Mouse (Mus musculus) MEL (cell line): ENCODE measurements around the gene Faf1. TPM values are rescaled to one million over a fixed set of nuclear protein-coding genes. Genes with fewer than 3 reads are reported as not detected.

ENCODE experiments used
- DNase-seq: peaks from one replicate; pipeline ENCODE4 v3.0.0; 2011; ENCODE audit warnings: low read depth, low spot score
- H3K27ac ChIP-seq: 2 replicates; pipeline ENCODE4 v1.5.1; 2012; ENCODE audit warnings: low read depth, mild to moderate bottlenecking, control low read depth, low read length, moderate library complexity; ENCODE audit not compliant: control insufficient read depth
- H3K27me3 ChIP-seq, 2 experiments: fragments of 150-350 bp in 1 of 2; sonication (generic) in 1 of 2; 2 replicates each; pipeline ENCODE4 v1.6.1; 2012; ENCODE audit warnings: low read length in 2 of 2, mild to moderate bottlenecking in 2 of 2, improper control_type of control experiment in 1 of 2, moderate library complexity in 1 of 2; ENCODE audit not compliant: insufficient read depth in 2 of 2, control insufficient read depth in 1 of 2
- H3K36me3 ChIP-seq, 2 experiments: 2 replicates each; pipeline ENCODE4 v1.6.1; 2012 to 2014; ENCODE audit warnings: low read length in 2 of 2, improper control_type of control experiment in 1 of 2, inconsistent platforms in 1 of 2, mild to moderate bottlenecking in 1 of 2; ENCODE audit not compliant: insufficient read depth in 2 of 2, control insufficient read depth in 1 of 2
- H3K4me1 ChIP-seq, 2 experiments: fragments of 150-350 bp in 1 of 2; sonication (generic) in 1 of 2; 2 replicates each; pipeline ENCODE4 v1.6.1; 2012; ENCODE audit warnings: low read length in 2 of 2, improper control_type of control experiment in 1 of 2, mild to moderate bottlenecking in 1 of 2; ENCODE audit not compliant: insufficient read depth in 2 of 2, control insufficient read depth in 1 of 2
- H3K4me3 ChIP-seq, 2 experiments: fragments of 150-350 bp in 1 of 2; sonication (generic) in 1 of 2; 2 replicates each; pipeline ENCODE4 v1.5.1; 2012; ENCODE audit warnings: low read depth in 2 of 2, low read length in 2 of 2, mild to moderate bottlenecking in 2 of 2, moderate library complexity in 2 of 2, control low read depth in 1 of 2, improper control_type of control experiment in 1 of 2; ENCODE audit not compliant: control insufficient read depth in 1 of 2, insufficient read depth in 1 of 2
- H3K79me2 ChIP-seq: 2 replicates; pipeline ENCODE4 v1.6.1; 2012; ENCODE audit warnings: mild to moderate bottlenecking, low read length, moderate library complexity; ENCODE audit not compliant: control insufficient read depth, poor library complexity, insufficient read depth
- H3K9ac ChIP-seq: 2 replicates; pipeline ENCODE4 v1.6.1; 2012; ENCODE audit warnings: low read depth, mild to moderate bottlenecking, control low read depth, low read length, moderate library complexity; ENCODE audit not compliant: control insufficient read depth, poor library complexity, severe bottlenecking
- H3K9me3 ChIP-seq: fragments of 150-350 bp; sonication (generic); replicated peaks from 2 replicates; pipeline ENCODE4 v1.6.1; 2012; ENCODE audit warnings: mild to moderate bottlenecking, low read length, improper control_type of control experiment, moderate library complexity; ENCODE audit not compliant: insufficient read depth
- BHLHE40 ChIP-seq: IDR thresholded peaks from 2 replicates; pipeline ENCODE4 v1.6.1; 2012; ENCODE audit warnings: low read depth, mild to moderate bottlenecking, inconsistent platforms, low read length, improper control_type of control experiment, borderline replicate concordance
- CHD2 ChIP-seq: IDR thresholded peaks from 2 replicates; pipeline ENCODE4 v1.6.1; 2011; ENCODE audit warnings: low read length, improper control_type of control experiment
- CTCF ChIP-seq, 3 experiments: IDR thresholded peaks in 2 of 3; conservative IDR thresholded peaks in 1 of 3; 2 replicates each; pipeline ENCODE4 v1.5.1; 2011 to 2012; ENCODE audit warnings: low read length in 3 of 3, low read depth in 2 of 3, mild to moderate bottlenecking in 2 of 3, improper control_type of control experiment in 1 of 3, inconsistent platforms in 1 of 3, mixed read lengths in 1 of 3, moderate library complexity in 1 of 3; ENCODE audit not compliant: control insufficient read depth in 1 of 3, insufficient read depth in 1 of 3, poor library complexity in 1 of 3, severe bottlenecking in 1 of 3
- E2F4 ChIP-seq: IDR thresholded peaks from 2 replicates; pipeline ENCODE4 v1.6.1; 2011; ENCODE audit warnings: low read depth, low read length, improper control_type of control experiment, borderline replicate concordance
- ELF1 ChIP-seq: IDR thresholded peaks from 2 replicates; pipeline ENCODE4 v1.6.1; 2014; ENCODE audit warnings: low read depth, mild to moderate bottlenecking, inconsistent platforms, low read length, improper control_type of control experiment, moderate library complexity
- EP300 ChIP-seq, 2 experiments: IDR thresholded peaks; 2 replicates each; pipeline ENCODE4 v1.6.1; 2011; ENCODE audit warnings: improper control_type of control experiment in 2 of 2, low read length in 2 of 2, low read depth in 1 of 2, mild to moderate bottlenecking in 1 of 2
- GABPA ChIP-seq: IDR thresholded peaks from 2 replicates; pipeline ENCODE4 v1.6.1; 2012; ENCODE audit warnings: low read depth, mild to moderate bottlenecking, inconsistent platforms, low read length, improper control_type of control experiment, moderate library complexity
- GATA1 ChIP-seq: IDR thresholded peaks from 2 replicates; pipeline ENCODE4 v1.6.1; 2011; ENCODE audit warnings: low read depth, low read length, improper control_type of control experiment
- JUND ChIP-seq: IDR thresholded peaks from 2 replicates; pipeline ENCODE4 v1.6.1; 2011; ENCODE audit warnings: low read depth, mild to moderate bottlenecking, improper control_type of control experiment, low read length
- KAT2A ChIP-seq: conservative IDR thresholded peaks from 2 replicates; pipeline ENCODE4 v1.6.1; 2012; ENCODE audit warnings: low read depth, low read length, improper control_type of control experiment, inconsistent platforms
- MAFK ChIP-seq: IDR thresholded peaks from 2 replicates; pipeline ENCODE4 v1.6.1; 2011; ENCODE audit warnings: low read depth, mild to moderate bottlenecking, low read length, improper control_type of control experiment, borderline replicate concordance
- MAX ChIP-seq: IDR thresholded peaks from 2 replicates; pipeline ENCODE4 v1.6.1; 2011; ENCODE audit warnings: low read length, improper control_type of control experiment
- MAZ ChIP-seq: IDR thresholded peaks from 2 replicates; pipeline ENCODE4 v1.6.1; 2012; ENCODE audit warnings: low read depth, mild to moderate bottlenecking, inconsistent platforms, low read length, improper control_type of control experiment
- MEF2A ChIP-seq: IDR thresholded peaks from 2 replicates; pipeline ENCODE4 v1.6.1; 2014; ENCODE audit warnings: low read depth, mild to moderate bottlenecking, inconsistent platforms, low read length, improper control_type of control experiment; ENCODE audit not compliant: poor library complexity, insufficient replicate concordance, severe bottlenecking; ENCODE audit errors: extremely low read depth
- MXI1 ChIP-seq: IDR thresholded peaks from 2 replicates; pipeline ENCODE4 v1.6.1; 2011; ENCODE audit warnings: mild to moderate bottlenecking, low read depth, low read length, improper control_type of control experiment
- MYC ChIP-seq: IDR thresholded peaks from 2 replicates; pipeline ENCODE4 v1.6.1; 2011; ENCODE audit warnings: low read depth, mild to moderate bottlenecking, low read length, improper control_type of control experiment, moderate library complexity
- NELFE ChIP-seq: IDR thresholded peaks from 2 replicates; pipeline ENCODE4 v1.6.1; 2011; ENCODE audit warnings: low read depth, low read length, improper control_type of control experiment
- NRF1 ChIP-seq: IDR thresholded peaks from 2 replicates; pipeline ENCODE4 v1.6.1; 2014; ENCODE audit warnings: low read depth, mild to moderate bottlenecking, inconsistent platforms, low read length, improper control_type of control experiment, moderate library complexity; ENCODE audit not compliant: poor library complexity, insufficient read depth, severe bottlenecking
- POLR2AphosphoS2 ChIP-seq: IDR thresholded peaks from 2 replicates; pipeline ENCODE4 v1.6.1; 2011; ENCODE audit warnings: low read length, improper control_type of control experiment
- POLR2AphosphoS5 ChIP-seq: IDR thresholded peaks from 2 replicates; pipeline ENCODE4 v1.6.1; 2012; ENCODE audit warnings: low read depth, borderline replicate concordance, mild to moderate bottlenecking, inconsistent platforms, low read length, moderate library complexity, mixed read lengths
- SIN3A ChIP-seq: IDR thresholded peaks from 2 replicates; pipeline ENCODE4 v1.6.1; 2012; ENCODE audit warnings: low read length, improper control_type of control experiment, inconsistent platforms
- TAL1 ChIP-seq: IDR thresholded peaks from 2 replicates; pipeline ENCODE4 v1.6.1; 2012; ENCODE audit warnings: mild to moderate bottlenecking, inconsistent platforms, low read length, moderate library complexity, mixed read lengths
- TCF12 ChIP-seq: IDR thresholded peaks from 2 replicates; pipeline ENCODE4 v1.6.1; 2014; ENCODE audit warnings: low read depth, mild to moderate bottlenecking, inconsistent platforms, low read length, improper control_type of control experiment, moderate library complexity
- UBTF ChIP-seq: IDR thresholded peaks from 2 replicates; pipeline ENCODE4 v1.6.1; 2012; ENCODE audit warnings: low read depth, mild to moderate bottlenecking, inconsistent platforms, low read length, improper control_type of control experiment, moderate library complexity, borderline replicate concordance; ENCODE audit not compliant: insufficient read depth
- ZC3H11A ChIP-seq: IDR thresholded peaks from 2 replicates; pipeline ENCODE4 v1.6.1; 2012; ENCODE audit warnings: low read depth, mild to moderate bottlenecking, inconsistent platforms, low read length, improper control_type of control experiment
- polyA plus RNA-seq, 2 experiments: library from polyadenylated mRNA; stranded (reverse) in 1 of 2; unstranded in 1 of 2; fragments of >175 nt in 1 of 2; fragments of >200 nt in 1 of 2; gene quantifications; 2 replicates each; pipeline versions ENCODE4 v1.2.1 to v1.2.4; 2012; ENCODE audit warnings: low replicate concordance in 2 of 2, low read depth in 1 of 2; ENCODE audit not compliant: insufficient read length in 2 of 2, insufficient read depth in 1 of 2, missing spikeins in 1 of 2
- total RNA-seq: library from RNA; depleted of rRNA; stranded (reverse); fragments of 300-350 nt; gene quantifications from 2 replicates; pipeline ENCODE4 v1.2.3, GENCODE M21; 2012

Gene Faf1
- total and polyA plus RNA-seq, 3 experiments, result 36.5 to 37.6 TPM; not detected in 1

- DNase-seq, result no peak
- H3K4me1 ChIP-seq, result no peaks in the 10 kb centered on the region
- H3K79me2 ChIP-seq, result no peaks in the 10 kb centered on the region
- TF ChIP-seq ELF1, result no peak
- TF ChIP-seq BHLHE40, result no peak
- no peak for TF ChIP-seq MAZ
- TF ChIP-seq UBTF, result no peak
- no peak for TF ChIP-seq TAL1
- no peak for TF ChIP-seq E2F4
- TF ChIP-seq SIN3A, result no peak
- TF ChIP-seq MAFK, result no peak
- TF ChIP-seq GABPA, result no peak
- no peak for TF ChIP-seq MXI1
- no peak for TF ChIP-seq EP300 (IDR thresholded peaks at IDR 0.05; ENCODE audit: low read depth in 1 of 2, low read length in 2 of 2)
- no peak for TF ChIP-seq MEF2A
- no peak for TF ChIP-seq KAT2A
- TF ChIP-seq NRF1, result no peak
- H3K36me3 ChIP-seq, result peaks cover 0 to 11% of the 10 kb centered on the region in 2 experiments; a peak in 3 of 4 replicates
- H3K27ac ChIP-seq, result no peak overlapping the region
- H3K27me3 ChIP-seq, result no peaks in the 10 kb centered on the region
- no peak overlapping the region for H3K9ac ChIP-seq
- no peaks in the 10 kb centered on the region for H3K9me3 ChIP-seq
- H3K4me3 ChIP-seq, result no peak overlapping the region
Measured at GRCm38 (mm10) chr4:109858571-109859392, 182.4 kb downstream of the Faf1 start.

GRCm38 (mm10) chr4:109859401-109859800, 183.0 kb downstream of the Faf1 start:
- Histone ChIP-seq H3K4me3 (no peak overlapping the region), H3K4me1 (no peaks in the 10 kb centered on the region), H3K27ac (no peak overlapping the region), H3K9me3 (no peaks in the 10 kb centered on the region), H3K36me3 (peaks cover 0 to 11% of the 10 kb centered on the region in 2 experiments; a peak in 3 of 4 replicates), H3K27me3 (no peaks in the 10 kb centered on the region), H3K9ac (no peak overlapping the region), H3K79me2 (no peaks in the 10 kb centered on the region)
- no peak for DNase-seq
- TF ChIP-seq MAX (no peak), GATA1 (no peak), MYC (no peak), POLR2AphosphoS2 (no peak), KAT2A (no peak), EP300 (IDR thresholded peaks at IDR 0.05; ENCODE audit: low read depth in 1 of 2, low read length in 2 of 2) (no peak), NELFE (no peak), CHD2 (no peak), POLR2AphosphoS5 (no peak), ZC3H11A (no peak), TCF12 (no peak), MAFK (no peak), JUND (no peak), CTCF (IDR thresholded peaks at IDR 0.05 in 2 of 3, conservative IDR thresholded peaks at IDR 0.05 in 1 of 3; ENCODE audit: control insufficient read depth in 1 of 3, insufficient read depth in 1 of 3, low read depth in 2 of 3, low read length in 3 of 3, poor library complexity in 1 of 3, severe bottlenecking in 1 of 3) (no peak)
